Mouse (Mus musculus): ENCODE results near the gene Pigu. TPM values are rescaled to one million over a fixed set of nuclear protein-coding genes. Genes with fewer than 3 reads are reported as not detected.

Gene Pigu
- polyA plus RNA-seq, 1 experiment: 43.9 TPM

DNA sequence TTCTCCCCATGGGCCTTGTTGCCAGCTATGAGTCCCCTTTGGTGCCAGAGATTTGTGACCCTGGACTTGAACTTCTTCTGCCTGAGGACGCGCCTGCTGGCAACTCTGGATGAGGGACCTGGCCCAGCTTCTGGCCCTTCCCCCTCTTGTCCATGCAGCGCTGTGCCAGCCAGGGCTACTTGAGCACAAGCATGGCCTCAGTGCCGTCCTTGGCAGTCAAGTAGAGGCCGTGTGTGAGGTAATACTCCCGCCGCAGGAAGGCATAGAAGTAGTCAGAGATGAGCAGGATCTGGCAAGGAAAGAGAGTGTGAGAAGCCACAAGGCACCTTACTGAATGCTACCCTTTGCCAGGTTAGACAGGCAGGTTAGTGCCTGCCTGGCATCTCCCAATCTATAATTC, 78.9 kb downstream of the Pigu start:
- no peak overlapping the region for H3K27ac ChIP-seq (ENCODE audit: insufficient read depth, low read length)
- H3K4me1 ChIP-seq (ENCODE audit: control insufficient read depth, insufficient read depth, low read length): no peaks in the 10 kb centered on the region
- no peak for TF ChIP-seq CTCF (IDR thresholded peaks at IDR 0.05; ENCODE audit: borderline replicate concordance, insufficient read depth, low read length)
- no peak for TF ChIP-seq POLR2A (IDR thresholded peaks at IDR 0.05; ENCODE audit: low read depth, low read length)
- H3K4me3 ChIP-seq (ENCODE audit: insufficient read depth, low read length): no peak overlapping the region

DNA sequence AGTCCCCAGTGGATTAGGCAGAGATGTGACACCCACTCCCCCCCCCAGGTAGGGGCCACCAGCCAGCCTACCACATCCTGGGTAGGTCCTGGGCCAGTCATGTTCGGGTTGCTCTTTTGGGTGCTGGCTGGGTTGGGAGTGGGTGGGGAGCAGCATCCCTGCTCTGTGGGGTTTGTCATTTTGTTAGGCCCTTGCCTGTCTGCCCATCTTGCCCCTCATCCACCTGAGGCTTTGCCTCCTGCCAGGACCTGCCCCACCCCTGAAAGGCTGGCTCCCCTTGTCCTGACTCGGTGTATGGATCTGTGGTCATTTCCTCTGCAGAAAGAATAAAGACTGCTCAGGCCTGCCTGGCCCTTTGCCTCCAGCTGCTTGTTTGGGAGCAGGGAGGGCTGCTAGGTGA, 79.5 kb downstream of the Pigu start:
- no peak overlapping the region for H3K27ac ChIP-seq (ENCODE audit: insufficient read depth, low read length)
- TF ChIP-seq POLR2A (IDR thresholded peaks at IDR 0.05; ENCODE audit: low read depth, low read length) (no peak), CTCF (IDR thresholded peaks at IDR 0.05; ENCODE audit: borderline replicate concordance, insufficient read depth, low read length) (no peak)
- H3K4me1 ChIP-seq (ENCODE audit: control insufficient read depth, insufficient read depth, low read length): no peaks in the 10 kb centered on the region
- no peak overlapping the region for H3K4me3 ChIP-seq (ENCODE audit: insufficient read depth, low read length)

DNA sequence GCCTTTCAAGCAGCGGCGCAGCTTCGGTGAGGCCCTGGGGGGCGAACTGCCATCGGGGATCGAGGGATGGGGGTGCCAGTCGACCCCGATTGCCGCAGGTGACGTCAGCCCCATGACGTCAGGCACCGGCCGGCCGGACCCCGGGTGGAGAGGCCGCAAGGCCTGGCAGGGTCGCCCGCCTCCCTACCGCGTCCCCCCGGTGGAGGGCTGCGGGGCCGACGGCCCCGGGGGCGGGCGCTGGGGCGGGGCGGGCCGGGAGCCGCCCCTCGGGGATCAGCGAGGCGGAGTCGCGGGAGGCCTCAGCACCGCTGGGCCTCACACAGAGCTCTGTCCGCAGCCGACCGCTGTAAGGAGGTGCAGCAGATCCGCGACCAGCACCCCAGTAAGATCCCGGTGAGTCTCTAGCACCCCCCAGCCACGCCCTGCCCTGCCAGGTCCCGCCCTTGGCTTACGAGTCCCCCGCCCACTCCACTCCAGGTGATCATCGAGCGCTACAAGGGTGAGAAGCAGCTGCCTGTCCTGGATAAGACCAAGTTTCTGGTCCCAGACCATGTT, 80.5 kb downstream of the Pigu start:
- H3K27ac ChIP-seq (ENCODE audit: insufficient read depth, low read length): peak overlapping the region; percentile 50
- peak; percentile 86 for TF ChIP-seq POLR2A (IDR thresholded peaks at IDR 0.05; ENCODE audit: low read depth, low read length)
- no peak for TF ChIP-seq CTCF (IDR thresholded peaks at IDR 0.05; ENCODE audit: borderline replicate concordance, insufficient read depth, low read length)
- H3K4me3 ChIP-seq (ENCODE audit: insufficient read depth, low read length): peak overlapping the region; percentile 66
- no peaks in the 10 kb centered on the region for H3K4me1 ChIP-seq (ENCODE audit: control insufficient read depth, insufficient read depth, low read length)

DNA sequence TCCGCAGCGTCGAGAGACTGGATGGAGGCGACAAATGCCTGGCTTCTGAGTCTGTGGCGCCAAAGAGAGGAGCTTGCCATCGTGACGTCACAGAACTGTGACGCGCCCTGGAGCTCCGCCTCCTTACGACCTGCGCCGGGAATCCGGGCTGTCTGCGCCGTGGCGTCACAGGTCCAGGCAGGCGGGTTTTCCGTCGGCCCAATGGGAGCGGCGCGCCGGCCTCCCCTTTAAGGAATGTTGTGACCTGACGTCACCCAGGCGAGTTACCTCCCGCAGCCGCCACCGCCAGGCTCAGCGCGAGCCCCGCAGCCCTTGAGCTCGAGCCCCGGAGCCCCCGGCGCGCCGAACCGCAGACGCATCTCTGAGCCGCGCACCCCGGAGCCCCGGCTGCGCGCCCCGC, 81.0 kb downstream of the Pigu start, which contains the start of gene Map1lc3a:
Map1lc3a (plus strand) TSS at position 103 of the 400 bp plus-strand sequence.
- no peak; the same call in none of the 2 replicates for TF ChIP-seq POLR2A (IDR thresholded peaks at IDR 0.05; ENCODE audit: low read depth, low read length)

DNA sequence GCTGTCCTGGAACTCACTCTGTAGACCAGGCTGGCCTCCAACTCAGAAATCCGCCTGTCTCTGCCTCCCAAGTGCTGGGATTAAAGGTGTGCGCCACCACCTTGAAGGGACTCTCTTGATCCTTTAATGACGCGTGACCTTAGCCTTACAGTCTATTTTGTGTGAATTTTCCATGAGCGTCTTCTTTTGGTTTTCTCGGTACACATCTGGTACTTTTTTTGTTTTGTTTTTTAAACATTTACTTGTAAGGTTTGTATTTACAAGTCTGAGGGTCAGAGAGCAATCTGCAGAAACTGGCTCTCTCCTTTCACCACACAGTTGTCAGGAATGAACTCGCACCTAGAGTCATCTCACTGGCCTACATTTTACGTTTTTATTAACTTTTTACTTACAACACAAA, 83.6 kb downstream of the Pigu start:
- Histone ChIP-seq H3K4me1 (ENCODE audit: control insufficient read depth, insufficient read depth, low read length) (no peaks in the 10 kb centered on the region), H3K27ac (ENCODE audit: insufficient read depth, low read length) (no peak overlapping the region), H3K4me3 (ENCODE audit: insufficient read depth, low read length) (no peak overlapping the region)
- TF ChIP-seq CTCF (IDR thresholded peaks at IDR 0.05; ENCODE audit: borderline replicate concordance, insufficient read depth, low read length): no peak
- TF ChIP-seq POLR2A (IDR thresholded peaks at IDR 0.05; ENCODE audit: low read depth, low read length): no peak

More for the DNA sequence above, 81.0 kb downstream of the Pigu start, which contains the start of gene Map1lc3a:
- H3K4me3 ChIP-seq (ENCODE audit: insufficient read depth, low read length): peak within 1 kb of the TSS; percentile 66
- H3K4me1 ChIP-seq (ENCODE audit: control insufficient read depth, insufficient read depth, low read length): no peaks in the 10 kb centered on the region
- peak within 1 kb of the TSS; percentile 50 for H3K27ac ChIP-seq (ENCODE audit: insufficient read depth, low read length)

DNA sequence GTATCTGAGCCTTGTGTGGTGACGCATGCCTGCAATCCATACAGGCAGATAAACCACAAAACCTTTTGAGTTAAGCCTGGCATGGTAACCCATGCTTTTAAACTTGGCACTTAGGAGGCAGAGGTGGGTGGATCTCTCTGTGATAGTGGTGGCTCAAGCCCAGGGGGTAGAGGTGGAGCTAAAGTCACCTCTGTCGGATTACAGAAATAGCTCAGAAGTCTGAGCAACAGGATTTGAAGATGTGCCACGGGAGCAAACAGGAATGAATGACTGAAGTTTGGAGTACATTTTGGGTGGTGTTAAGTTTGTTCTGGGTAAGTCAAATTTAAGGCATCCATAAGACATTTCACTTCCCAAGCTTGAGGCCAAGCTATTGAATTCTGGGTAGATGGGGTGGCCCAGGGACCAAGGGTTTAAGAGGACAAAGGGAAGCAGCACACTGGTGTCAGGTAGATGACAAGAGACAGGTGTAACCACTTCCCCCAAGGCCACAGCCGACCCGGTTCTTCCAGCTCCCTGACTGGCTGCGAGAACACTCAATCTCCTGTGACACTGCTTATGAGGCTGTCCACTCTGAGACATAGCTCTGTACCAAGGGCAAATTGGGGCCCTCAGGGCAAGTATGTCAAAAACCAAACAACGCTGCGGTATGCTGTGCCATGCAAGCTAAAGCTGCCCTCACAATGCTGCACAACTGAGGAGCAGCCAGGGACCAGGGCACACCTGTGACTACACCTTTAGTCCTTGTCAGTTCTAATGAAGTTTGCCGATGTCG, 84.6 kb downstream of the Pigu start:
- H3K27ac ChIP-seq (ENCODE audit: insufficient read depth, low read length): no peak overlapping the region
- TF ChIP-seq CTCF (IDR thresholded peaks at IDR 0.05; ENCODE audit: borderline replicate concordance, insufficient read depth, low read length) (no peak), POLR2A (IDR thresholded peaks at IDR 0.05; ENCODE audit: low read depth, low read length) (no peak)
- H3K4me1 ChIP-seq (ENCODE audit: control insufficient read depth, insufficient read depth, low read length): no peaks in the 10 kb centered on the region
- H3K4me3 ChIP-seq (ENCODE audit: insufficient read depth, low read length): no peak overlapping the region

DNA sequence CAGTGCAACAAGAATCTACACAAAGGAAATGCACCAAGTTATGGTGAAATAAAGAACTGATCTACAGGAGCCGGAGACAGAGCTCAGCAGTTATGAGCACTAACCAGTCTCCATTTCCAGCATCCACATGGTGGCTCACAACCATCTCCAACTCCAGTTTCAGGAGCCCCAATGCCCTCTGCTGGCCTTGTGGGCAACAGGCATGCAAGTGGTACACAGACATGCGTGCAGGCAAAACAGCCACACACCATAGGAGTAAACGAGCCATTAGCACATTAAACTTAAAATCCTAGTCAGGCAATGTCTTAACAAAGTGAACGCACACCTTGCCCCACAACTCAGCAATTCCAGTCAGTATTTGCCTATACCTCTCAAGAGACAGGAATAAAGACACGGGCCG, 85.3 kb downstream of the Pigu start:
- TF ChIP-seq CTCF (IDR thresholded peaks at IDR 0.05; ENCODE audit: borderline replicate concordance, insufficient read depth, low read length) (peak; percentile 42; the same call in 1 of the 2 replicates), POLR2A (IDR thresholded peaks at IDR 0.05; ENCODE audit: low read depth, low read length) (no peak)
- H3K4me1 ChIP-seq (ENCODE audit: control insufficient read depth, insufficient read depth, low read length): no peaks in the 10 kb centered on the region
- H3K4me3 ChIP-seq (ENCODE audit: insufficient read depth, low read length): no peak overlapping the region
- no peak overlapping the region for H3K27ac ChIP-seq (ENCODE audit: insufficient read depth, low read length)

DNA sequence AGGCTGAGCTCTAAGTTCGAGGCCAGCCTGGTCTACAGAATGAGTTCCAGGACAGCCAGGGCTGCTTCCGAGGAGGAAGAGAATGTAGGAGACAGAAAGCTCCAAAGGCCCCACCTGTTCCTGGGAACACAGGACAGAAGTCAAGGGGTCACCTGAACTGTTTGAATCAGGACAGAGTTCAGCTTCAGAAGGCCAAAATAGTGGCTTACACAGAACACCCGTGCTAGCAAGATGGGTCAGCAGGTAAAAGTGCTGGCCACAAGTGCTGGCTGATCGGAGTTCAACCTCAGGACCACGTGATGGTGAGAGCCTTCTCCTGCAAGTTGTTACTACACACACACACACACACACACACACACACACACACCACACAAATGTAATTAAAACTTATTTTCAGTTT, 90.3 kb downstream of the Pigu start:
- Histone ChIP-seq H3K4me1 (ENCODE audit: control insufficient read depth, insufficient read depth, low read length) (no peaks in the 10 kb centered on the region), H3K27ac (ENCODE audit: insufficient read depth, low read length) (no peak overlapping the region), H3K4me3 (ENCODE audit: insufficient read depth, low read length) (no peak overlapping the region)
- no peak for TF ChIP-seq POLR2A (IDR thresholded peaks at IDR 0.05; ENCODE audit: low read depth, low read length)
- TF ChIP-seq CTCF (IDR thresholded peaks at IDR 0.05; ENCODE audit: borderline replicate concordance, insufficient read depth, low read length): no peak

DNA sequence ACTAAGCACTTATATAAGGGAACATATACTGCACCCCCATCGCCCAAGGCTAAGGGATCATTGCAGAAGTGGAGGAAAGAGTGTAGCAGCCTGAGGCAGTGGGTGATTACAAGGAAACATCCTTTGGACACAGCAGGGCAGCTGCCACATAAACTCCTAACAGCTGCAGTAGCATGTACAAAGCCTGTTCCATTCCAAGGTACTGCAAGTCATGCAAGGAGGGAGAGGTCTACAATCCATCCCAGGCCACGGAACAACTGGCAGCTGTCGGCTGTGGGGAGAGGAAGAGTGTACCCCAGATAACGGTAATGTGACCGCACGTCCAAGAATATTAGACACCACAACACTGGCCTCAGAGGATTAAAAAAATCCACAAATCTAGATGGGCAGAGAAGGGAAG, 91.7 kb downstream of the Pigu start:
- H3K4me3 ChIP-seq (ENCODE audit: insufficient read depth, low read length): no peak overlapping the region

DNA sequence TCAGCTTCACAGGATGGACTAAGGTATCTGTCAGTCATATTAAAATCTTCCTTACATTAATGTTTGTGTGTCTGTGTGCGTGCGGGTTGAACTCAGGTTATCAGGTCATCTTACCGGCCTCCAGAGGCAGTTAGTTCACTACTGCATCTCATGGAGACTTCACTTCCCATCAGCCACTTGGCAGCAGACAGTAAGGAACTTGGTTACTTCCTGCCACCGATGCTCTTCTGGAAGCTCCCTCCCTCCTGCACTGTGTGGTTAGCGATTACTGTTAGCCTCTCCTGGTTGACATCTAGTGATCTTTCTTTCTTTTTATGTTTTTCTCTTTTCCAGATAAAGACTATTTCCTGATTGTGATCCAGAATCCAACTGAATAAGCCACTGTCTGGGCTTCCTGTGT, 107.6 kb downstream of the Pigu start:
- H3K4me3 ChIP-seq (ENCODE audit: insufficient read depth, low read length): no peak overlapping the region
- 0 out of 2 replicates have a peak overlapping the region, but pooled peaks have one; percentile 90 for H3K27ac ChIP-seq (ENCODE audit: insufficient read depth, low read length)
- peaks cover 5% of the 10 kb centered on the region for H3K4me1 ChIP-seq (ENCODE audit: control insufficient read depth, insufficient read depth, low read length)
- TF ChIP-seq POLR2A (IDR thresholded peaks at IDR 0.05; ENCODE audit: low read depth, low read length) (no peak), CTCF (IDR thresholded peaks at IDR 0.05; ENCODE audit: borderline replicate concordance, insufficient read depth, low read length) (no peak)

More for the DNA sequence above, 91.7 kb downstream of the Pigu start:
- no peak overlapping the region for H3K27ac ChIP-seq (ENCODE audit: insufficient read depth, low read length)
- no peaks in the 10 kb centered on the region for H3K4me1 ChIP-seq (ENCODE audit: control insufficient read depth, insufficient read depth, low read length)
- TF ChIP-seq CTCF (IDR thresholded peaks at IDR 0.05; ENCODE audit: borderline replicate concordance, insufficient read depth, low read length): no peak
- no peak for TF ChIP-seq POLR2A (IDR thresholded peaks at IDR 0.05; ENCODE audit: low read depth, low read length)

Data from embryonic fibroblast, embryonic 13.5 days (primary cell).